Mouse (Mus musculus) hematopoietic stem cell, adult 5-6 weeks (primary cell): ENCODE data around the gene Nes. TPM values are rescaled to one million over a fixed set of nuclear protein-coding genes. Genes with fewer than 3 reads are reported as not detected.

Source experiments
- ATAC-seq, 2 experiments: fragments of 125-278 bp in 1 of 2; replicated peaks in 1 of 2; 2 replicates each; pipeline ENCODE4 v1.8.0; 2016 to 2017; ENCODE audit warnings: inconsistent platforms in 2 of 2, mild to moderate bottlenecking in 2 of 2, moderate number of reproducible peaks in 2 of 2, low read depth in 1 of 2, moderate TSS enrichment in 1 of 2; ENCODE audit not compliant: low FRiP score in 2 of 2, poor library complexity in 2 of 2, severe bottlenecking in 2 of 2, insufficient read depth in 1 of 2, low TSS enrichment in 1 of 2
- total RNA-seq: library from RNA; stranded (forward); fragments of 172-1452, 232-1000 nt; gene quantifications from 2 replicates; pipeline ENCODE4 v1.2.3, GENCODE M21; 2017

Nes gene
- total RNA-seq, 1 experiment from 2014 or later: 0.35 TPM

- ATAC-seq: 0 out of 4 replicates have a peak, but pooled peaks of 1 of the 2 experiments have one; percentile 18
These were observed 26.2 kb downstream of the Nes start for GRCm38 (mm10) chr3:87996971-87997614.

- no peak for ATAC-seq
These were observed 27.9 kb downstream of the Nes start for GRCm38 (mm10) chr3:87998747-87999146.

- peak in 1 of 2 experiments; percentile 7; a peak in 1 of 4 replicates for ATAC-seq
These were observed 28.5 kb downstream of the Nes start for GRCm38 (mm10) chr3:87999243-87999895.

- 0 out of 4 replicates have a peak, but pooled peaks of 1 of the 2 experiments have one; percentile 22 for ATAC-seq
These were observed 29.3 kb downstream of the Nes start, which contains the start of gene Bcan for GRCm38 (mm10) chr3:88000181-88000580. Bcan (minus strand) TSS chr3:88000230.

GRCm38 (mm10) chr3:88000816-88001595 is 30.1 kb downstream of the Nes start:
- no peak for ATAC-seq

GRCm38 (mm10) chr3:88002291-88002976 is 31.6 kb downstream of the Nes start:
- no peak for ATAC-seq

GRCm38 (mm10) chr3:88005822-88006786 is 35.2 kb downstream of the Nes start:
- ATAC-seq: no peak

GRCm38 (mm10) chr3:88010634-88011265 is 39.9 kb downstream of the Nes start:
- ATAC-seq: no peak; a peak in 2 of 4 replicates

- peak; percentile 47 to 72; a peak in 3 of 4 replicates for ATAC-seq
These were observed 51.7 kb downstream of the Nes start for GRCm38 (mm10) chr3:88022322-88023191.

- peak in 1 of 2 experiments; percentile 46; a peak in 2 of 4 replicates for ATAC-seq
These were observed 52.6 kb downstream of the Nes start for GRCm38 (mm10) chr3:88023192-88024074.

GRCm38 (mm10) chr3:88026823-88027222 is 55.9 kb downstream of the Nes start:
- no peak for ATAC-seq

GRCm38 (mm10) chr3:88027434-88028186 is 56.7 kb downstream of the Nes start, which contains the start of gene Hapln2:
Hapln2 (minus strand) TSS chr3:88027583.
- no peak for ATAC-seq
